Mouse (Mus musculus) heart, embryonic 11.5 days (tissue): ENCODE data around the gene Sppl3. TPM values are rescaled to one million over a fixed set of nuclear protein-coding genes. Genes with fewer than 3 reads are reported as not detected.
A peak's percentile ranks its signal among the peaks of the same experiment; 100 is the strongest.
"Not testable (repeated sequence)": the region's sequence is repeated elsewhere in the genome, so short reads cannot be mapped to it uniquely, and the experiment has no call there.

Experiments used
- ATAC-seq: fragments of 200-750 bp; cut with Nextera tagmentation; replicated peaks from 2 replicates; pipeline ENCODE4 v1.8.0; 2017; ENCODE audit warnings: moderate library complexity; ENCODE audit not compliant: insufficient number of reproducible peaks, low FRiP score, low TSS enrichment
- H3K27ac ChIP-seq: fragments of 300-500 bp; sonication (generic); 2 replicates; pipeline ENCODE4 v1.5.1; 2014; ENCODE audit warnings: mild to moderate bottlenecking, low read depth, low read length
- H3K27me3 ChIP-seq: fragments of 300-500 bp; sonication (generic); 2 replicates; pipeline ENCODE4 v1.6.1; 2014; ENCODE audit warnings: mild to moderate bottlenecking, low read length, mixed read lengths; ENCODE audit not compliant: control insufficient read depth, insufficient read depth
- H3K36me3 ChIP-seq: fragments of 300-500 bp; sonication (generic); 2 replicates; pipeline ENCODE4 v1.6.1; 2014; ENCODE audit warnings: mild to moderate bottlenecking, low read length, moderate library complexity, mixed read lengths; ENCODE audit not compliant: control insufficient read depth, insufficient read depth
- H3K4me1 ChIP-seq: fragments of 300-500 bp; sonication (generic); 2 replicates; pipeline ENCODE4 v1.6.1; 2014; ENCODE audit warnings: low read length; ENCODE audit not compliant: control insufficient read depth, insufficient read depth
- H3K4me2 ChIP-seq: fragments of 300-500 bp; sonication (generic); 2 replicates; pipeline ENCODE4 v1.6.1; 2014; ENCODE audit warnings: mild to moderate bottlenecking, moderate library complexity
- H3K4me3 ChIP-seq: fragments of 300-500 bp; sonication (generic); 2 replicates; pipeline ENCODE4 v1.5.1; 2014; ENCODE audit warnings: low read depth, low read length
- H3K9ac ChIP-seq: fragments of 300-500 bp; sonication (generic); 2 replicates; pipeline ENCODE4 v1.6.1; 2014; ENCODE audit warnings: mild to moderate bottlenecking, low read depth, low read length, moderate library complexity
- H3K9me3 ChIP-seq: fragments of 300-500 bp; sonication (generic); replicated peaks from 2 replicates; pipeline ENCODE4 v1.6.1; 2016; ENCODE audit warnings: low read length; ENCODE audit not compliant: control insufficient read depth
- WGBS: fragments of 180-500 bp; shearing (Covaris S2); extraction: QIAGEN DNeasy Blood & Tissue Kit; methylation state at CpG from one replicate; pipeline ENCODE4 v1.1.7; 2014; ENCODE audit not compliant: insufficient replicate concordance; 5-methylcytosine and 5-hydroxymethylcytosine counted together
- polyA plus RNA-seq: library from polyadenylated mRNA; unstranded; fragments of >200 nt; fragmentation: Nextera tagmentation; extraction: Ambion mirVana; gene quantifications from 2 replicates; pipeline ENCODE4 v1.2.1, GENCODE M21; 2014

Sppl3 gene
- polyA plus RNA-seq, 1 experiment from 2014 or later, result 18.6 TPM

DNA sequence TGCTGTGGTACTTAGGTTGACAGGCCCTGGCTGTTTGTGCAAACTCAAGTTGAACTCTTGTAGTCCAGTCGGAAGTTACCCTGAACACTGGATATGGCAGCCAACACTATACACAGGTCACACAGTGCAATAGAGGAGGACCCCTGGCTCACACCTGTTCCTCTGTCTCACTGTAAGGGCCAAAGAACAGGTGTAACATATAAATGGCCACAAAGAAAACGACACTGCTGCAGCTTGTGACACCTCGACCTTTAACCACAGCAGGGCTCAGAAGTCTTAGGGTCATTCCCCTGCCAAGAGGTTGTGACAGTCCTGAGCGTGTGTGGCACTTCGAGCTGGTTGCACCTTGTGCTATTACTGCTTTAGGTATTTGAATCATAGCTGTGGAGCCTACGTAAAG, 89.5 kb downstream of the Sppl3 start:
- 81% methylated on average over 6 of the region's 6 CpGs for WGBS
- ATAC-seq, result no peak
- no peaks in the 10 kb centered on the region for H3K4me1 ChIP-seq
- peaks cover 31% of the 10 kb centered on the region for H3K36me3 ChIP-seq
- no peaks in the 10 kb centered on the region for H3K27me3 ChIP-seq
- no peak overlapping the region for H3K27ac ChIP-seq
- no peak overlapping the region for H3K9ac ChIP-seq
- no peak overlapping the region for H3K4me3 ChIP-seq
- no peaks in the 10 kb centered on the region for H3K9me3 ChIP-seq
- H3K4me2 ChIP-seq, result no peak overlapping the region

- H3K27me3 ChIP-seq, result no peaks in the 10 kb centered on the region
- no peaks in the 10 kb centered on the region for H3K4me1 ChIP-seq
- H3K36me3 ChIP-seq, result peaks cover 18% of the 10 kb centered on the region
- no peak overlapping the region for H3K4me2 ChIP-seq
- WGBS, result 94% methylated on average over 2 of the region's 2 CpGs
- H3K9ac ChIP-seq, result no peak overlapping the region
- no peaks in the 10 kb centered on the region for H3K9me3 ChIP-seq
- ATAC-seq, result no peak
- no peak overlapping the region for H3K4me3 ChIP-seq
- H3K27ac ChIP-seq, result no peak overlapping the region
Measured at GRCm38 (mm10) chr5:115102231-115102630, 91.3 kb downstream of the Sppl3 start.

- peaks cover 19% of the 10 kb centered on the region for H3K36me3 ChIP-seq
- H3K9me3 ChIP-seq, H3K9ac ChIP-seq, H3K4me1 ChIP-seq, H3K4me2 ChIP-seq, H3K4me3 ChIP-seq, H3K27me3 ChIP-seq, H3K27ac ChIP-seq, ATAC-seq: not testable (repeated sequence)
- 95% methylated on average over 23 of the region's 23 CpGs for WGBS
Measured at GRCm38 (mm10) chr5:115103253-115103652, 92.3 kb downstream of the Sppl3 start.

- WGBS, result 91% methylated on average over 8 of the region's 8 CpGs
- Histone ChIP-seq H3K27me3 (no peaks in the 10 kb centered on the region), H3K27ac (no peak overlapping the region), H3K9me3 (no peaks in the 10 kb centered on the region), H3K4me1 (no peaks in the 10 kb centered on the region), H3K4me2 (no peak overlapping the region), H3K9ac (no peak overlapping the region), H3K4me3 (no peak overlapping the region), H3K36me3 (peaks cover 14% of the 10 kb centered on the region)
- ATAC-seq, result no peak
Measured at GRCm38 (mm10) chr5:115111156-115111555, 100.2 kb downstream of the Sppl3 start.

DNA sequence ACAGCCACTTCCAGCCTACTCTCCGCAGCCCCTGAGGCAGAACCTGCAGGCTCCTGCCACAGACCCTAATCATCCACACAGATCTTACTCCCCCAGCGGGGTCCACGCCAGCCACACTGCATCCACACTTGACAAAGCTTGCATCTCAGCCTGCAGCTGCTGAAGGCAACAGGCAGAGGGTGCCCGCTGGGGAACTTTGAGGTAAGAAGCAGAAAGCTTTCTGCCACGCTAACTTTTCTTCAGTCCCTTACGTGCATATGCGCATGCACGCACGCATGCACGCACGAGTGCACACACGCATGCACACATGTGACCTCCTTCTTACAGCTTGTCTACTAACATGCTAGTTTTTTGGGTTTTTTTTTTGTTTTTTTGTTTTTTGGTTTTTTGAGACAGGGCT, 102.3 kb downstream of the Sppl3 start:
- no peak for ATAC-seq
- WGBS, result 93% methylated on average over 12 of the region's 12 CpGs
- peaks cover 27% of the 10 kb centered on the region for H3K36me3 ChIP-seq

DNA sequence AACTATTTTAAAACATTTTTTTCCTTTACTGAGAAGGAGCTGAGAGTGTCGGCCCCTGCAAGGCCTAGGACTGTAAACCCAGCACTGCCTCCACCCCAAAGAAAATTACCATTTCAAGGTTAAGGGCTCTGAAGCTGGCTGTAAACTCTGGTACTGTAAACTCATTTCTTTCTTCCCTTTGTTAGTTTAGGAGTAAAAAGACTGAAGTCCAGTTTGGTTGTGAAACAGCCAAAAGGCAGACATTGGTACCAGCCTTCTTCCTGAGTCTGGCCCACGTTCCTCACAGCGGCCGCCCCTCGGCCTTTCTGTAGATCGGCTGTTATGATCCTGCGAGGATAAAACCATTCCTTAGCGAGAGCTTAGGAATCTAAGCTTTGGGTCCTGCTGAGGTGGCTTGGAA, 103.6 kb downstream of the Sppl3 start:
- peaks cover 27% of the 10 kb centered on the region for H3K36me3 ChIP-seq
- no peaks in the 10 kb centered on the region for H3K4me1 ChIP-seq

More for the DNA sequence above, 102.3 kb downstream of the Sppl3 start:
- H3K4me1 ChIP-seq, result no peaks in the 10 kb centered on the region
- H3K4me3 ChIP-seq, result no peak overlapping the region
- H3K27me3 ChIP-seq, result no peaks in the 10 kb centered on the region
- H3K27ac ChIP-seq, result no peak overlapping the region
- no peak overlapping the region for H3K4me2 ChIP-seq
- no peak overlapping the region for H3K9ac ChIP-seq
- no peaks in the 10 kb centered on the region for H3K9me3 ChIP-seq

GRCm38 (mm10) chr5:115116426-115116825, 105.5 kb downstream of the Sppl3 start:
- no peak for ATAC-seq
- Histone ChIP-seq H3K27me3 (no peaks in the 10 kb centered on the region), H3K9me3 (no peaks in the 10 kb centered on the region), H3K36me3 (peaks cover 24% of the 10 kb centered on the region), H3K27ac (no peak overlapping the region), H3K9ac (no peak overlapping the region), H3K4me2 (no peak overlapping the region), H3K4me3 (no peak overlapping the region), H3K4me1 (no peaks in the 10 kb centered on the region)
- whole genome bisulfite sequencing, result 87% methylated on average over 3 of the region's 3 CpGs

More for the DNA sequence above, 103.6 kb downstream of the Sppl3 start:
- Histone ChIP-seq H3K9ac (no peak overlapping the region), H3K4me3 (no peak overlapping the region), H3K4me2 (no peak overlapping the region), H3K27ac (no peak overlapping the region), H3K27me3 (no peaks in the 10 kb centered on the region), H3K9me3 (no peaks in the 10 kb centered on the region)
- 92% methylated on average over 8 of the region's 8 CpGs for WGBS
- no peak for ATAC-seq

GRCm38 (mm10) chr5:115117467-115117866, 106.5 kb downstream of the Sppl3 start:
- Histone ChIP-seq H3K9me3 (no peaks in the 10 kb centered on the region), H3K4me1 (no peaks in the 10 kb centered on the region), H3K9ac (no peak overlapping the region), H3K27me3 (no peaks in the 10 kb centered on the region), H3K27ac (no peak overlapping the region), H3K4me3 (no peak overlapping the region), H3K36me3 (peaks cover 22% of the 10 kb centered on the region), H3K4me2 (no peak overlapping the region)
- 91% methylated on average over 13 of the region's 13 CpGs for WGBS
- ATAC-seq, result no peak

DNA sequence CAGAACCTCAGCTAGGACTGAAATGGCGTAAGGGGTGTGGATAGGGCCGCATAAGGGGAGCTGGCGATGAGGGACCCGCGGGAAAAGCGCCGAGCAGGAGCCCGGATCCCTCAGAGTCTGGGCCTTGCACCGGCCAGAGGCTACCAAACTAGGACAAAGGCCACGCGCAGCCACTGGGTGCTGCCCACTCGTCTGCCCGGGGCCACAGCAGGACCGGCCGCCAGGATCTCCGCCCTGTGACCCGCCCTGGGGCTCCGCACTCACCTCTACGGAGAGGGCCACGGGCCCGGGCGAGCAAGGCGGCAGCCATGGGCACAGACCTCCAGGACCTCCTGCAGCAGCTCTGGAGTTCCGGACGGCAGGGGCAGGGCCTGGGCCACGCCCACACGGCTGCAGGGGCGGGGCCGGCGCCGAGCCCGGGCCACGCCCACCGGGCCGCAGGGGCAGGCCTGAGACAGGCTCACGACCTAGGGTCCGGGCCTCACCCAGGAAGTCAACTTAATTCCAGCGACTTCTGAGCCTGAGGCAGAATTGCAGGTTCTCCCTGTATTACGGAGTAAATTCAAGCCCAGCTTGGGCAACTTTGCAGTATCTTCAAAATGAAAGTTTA, 108.1 kb downstream of the Sppl3 start, which contains the start of gene Acads:
Acads (minus strand) TSS at position 386 of the 610 bp plus-strand sequence.
- 0% methylated on average over 38 of the region's 39 CpGs for WGBS
- peak; percentile 86 for ATAC-seq
- H3K27me3 ChIP-seq, result no peaks in the 10 kb centered on the region
- H3K4me2 ChIP-seq, result peak within 1 kb of the TSS; percentile 68
- H3K4me3 ChIP-seq, result peak within 1 kb of the TSS; percentile 94
- H3K9ac ChIP-seq, result peak within 1 kb of the TSS; percentile 91
- H3K27ac ChIP-seq, result peak within 1 kb of the TSS; percentile 68
- no peaks in the 10 kb centered on the region for H3K9me3 ChIP-seq
- H3K36me3 ChIP-seq, result peaks cover 24% of the 10 kb centered on the region
- H3K4me1 ChIP-seq, result no peaks in the 10 kb centered on the region
